Mouse (Mus musculus) stomach, postnatal 0 days (tissue): ENCODE data around the gene Izumo2.

Experiments used
- CTCF ChIP-seq: IDR thresholded peaks from 2 replicates; pipeline ENCODE4 v1.5.1; 2016; ENCODE audit warnings: antibody characterized with exemption, low read depth, mild to moderate bottlenecking, moderate library complexity
- EP300 ChIP-seq: optimal IDR thresholded peaks from 2 replicates; pipeline ENCODE3; 2016; ENCODE audit warnings: antibody characterized with exemption

DNA sequence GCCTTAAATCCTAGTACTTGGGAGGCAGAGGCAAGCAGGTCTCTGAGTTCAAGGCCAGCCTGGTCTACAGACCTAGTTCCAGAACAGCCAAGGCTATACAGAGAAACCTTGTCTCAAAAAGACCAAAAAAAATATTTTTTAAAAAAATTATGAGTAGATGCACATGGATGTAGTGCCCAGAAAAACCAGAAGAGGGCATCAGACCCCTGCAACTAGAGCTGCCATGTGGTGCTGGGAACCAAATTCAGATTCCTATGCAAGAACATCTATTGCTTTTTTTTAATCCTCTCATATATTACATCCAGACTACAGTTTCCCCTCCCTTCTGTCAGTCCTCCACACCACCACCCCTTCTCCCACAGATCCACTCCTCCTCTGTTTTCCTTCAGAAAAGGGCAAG lies 2.2 kb upstream of the Izumo2 start:
- TF ChIP-seq CTCF (0 out of 2 replicates have a peak, but pooled peaks have one; percentile 4), EP300 (no peak)
